Mouse (Mus musculus) kidney, adult 10 weeks (tissue): ENCODE data around the gene Olfr945. TPM values are rescaled to one million over a fixed set of nuclear protein-coding genes. Genes with fewer than 3 reads are reported as not detected.

Experiments
- polyA plus RNA-seq: library from polyadenylated mRNA; stranded (reverse); fragments of 350-450 nt; fragmentation: Illumina TruSeq; extraction: RNeasy Lipid Tissue Mini Kit (QIAGEN cat#74804); gene quantifications from one replicate; pipeline ENCODE4 v1.2.3, GENCODE M21; 2014; ENCODE audit warnings: low read depth, low replicate concordance

The Olfr945 gene
- polyA plus RNA-seq: not detected

DNA sequence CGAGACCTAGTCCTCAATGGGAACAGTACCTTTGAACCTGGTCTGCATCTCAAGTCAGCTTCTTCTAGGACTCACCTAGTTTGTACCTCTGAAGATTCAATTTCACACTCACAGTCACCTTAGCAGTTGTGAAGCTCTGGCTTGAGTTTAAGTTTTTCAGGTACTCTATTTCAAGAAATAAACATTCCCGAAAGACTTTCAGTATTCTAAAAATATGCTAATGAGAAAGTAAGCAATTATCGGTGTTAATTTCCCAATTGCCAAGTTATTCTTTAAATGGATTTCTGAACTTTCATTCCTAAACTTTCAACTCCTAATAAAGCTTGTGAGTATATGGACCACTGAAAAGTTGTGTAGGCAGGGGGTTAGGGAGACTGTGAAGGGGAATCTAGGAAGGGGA is at the start of gene Olfr945:
Gene Olfr945, minus strand, starts transcription at position 101 of the 400 bp plus-strand sequence.

DNA sequence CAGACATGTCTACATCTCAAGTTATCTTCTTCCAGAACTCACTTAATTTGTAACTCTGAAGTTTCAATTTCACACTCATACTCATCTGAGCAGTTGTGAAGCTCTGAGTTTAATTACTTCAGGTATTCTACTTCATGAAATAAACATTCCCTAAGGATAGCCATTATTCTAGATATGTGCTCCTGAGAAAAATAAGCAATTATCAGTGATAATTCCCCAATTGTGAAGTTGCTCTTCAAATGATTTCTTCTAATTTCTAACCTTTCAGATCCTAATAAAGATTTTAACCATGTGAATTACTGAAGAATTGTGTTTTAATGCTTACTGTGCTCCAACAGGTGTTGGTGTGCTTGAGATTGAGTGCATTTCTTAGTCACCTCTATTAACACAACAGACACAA is 49.3 kb upstream of the Olfr945 start, which contains the start of gene Olfr948:
Gene Olfr948, minus strand, starts transcription at position 101 of the 400 bp plus-strand sequence.

DNA sequence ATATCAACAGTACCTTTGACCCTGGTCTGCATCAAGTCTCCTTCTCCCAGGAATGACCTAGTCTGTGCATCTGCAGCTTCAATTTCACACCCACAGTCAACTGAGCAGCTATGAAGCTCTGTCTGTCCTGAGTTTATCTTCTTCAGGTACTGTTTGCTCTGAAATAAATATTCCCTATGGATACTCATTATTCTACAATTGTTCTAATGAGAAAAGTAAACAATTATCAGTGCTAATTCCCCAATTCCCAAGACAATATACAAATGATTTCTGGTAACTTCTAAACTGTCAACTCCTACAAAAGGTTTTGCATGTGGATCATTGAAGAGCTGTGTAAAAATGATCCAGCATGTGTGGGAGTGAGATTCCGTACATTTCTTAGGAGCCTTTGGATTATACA is 26.7 kb downstream of the Olfr945 start, which contains the start of gene Olfr1537:
Gene Olfr1537, minus strand, starts transcription at position 101 of the 400 bp plus-strand sequence.

Other genes starting within 250 kb of the Olfr945 start
- not detected for gene Olfr937, start 211.9 kb downstream of the Olfr945 start, polyA plus RNA-seq
- gene Olfr938, start 197.9 kb downstream of the Olfr945 start, polyA plus RNA-seq: not detected
- not detected for gene Olfr27, start 148.7 kb downstream of the Olfr945 start, polyA plus RNA-seq
- gene Olfr943, start 110.5 kb downstream of the Olfr945 start, polyA plus RNA-seq: not detected
- not detected for gene Olfr944, start 74.9 kb downstream of the Olfr945 start, polyA plus RNA-seq
- not detected for gene Olfr1537, start 26.8 kb downstream of the Olfr945 start, polyA plus RNA-seq
- not detected for gene Olfr948, start 49.2 kb upstream of the Olfr945 start, polyA plus RNA-seq
- not detected for gene Olfr951, start 110.6 kb upstream of the Olfr945 start, polyA plus RNA-seq
- not detected for gene Olfr952, start 150.3 kb upstream of the Olfr945 start, polyA plus RNA-seq
- gene Olfr954, start 179.9 kb upstream of the Olfr945 start, polyA plus RNA-seq: not detected
- gene Olfr955, start 195.1 kb upstream of the Olfr945 start, polyA plus RNA-seq: not detected
- gene Olfr44, start 217.2 kb upstream of the Olfr945 start, polyA plus RNA-seq: not detected
- gene Olfr957, start 239.0 kb upstream of the Olfr945 start, polyA plus RNA-seq: not detected